Mouse (Mus musculus): Measurements from ENCODE around the gene Gm45799. TPM values are rescaled to one million over a fixed set of nuclear protein-coding genes. Genes with fewer than 3 reads are reported as not detected.

The Gm45799 gene
- 2.5 and 15.7 TPM in 2 replicates for polyA plus RNA-seq (2016; fragmentation: Nextera tagmentation; extraction: Ambion mirVana)

- ATAC-seq (ENCODE audit: low FRiP score): peak; percentile 97
- peaks cover 35% of the 10 kb centered on the region for H3K36me3 ChIP-seq (replicated peaks)
- H3K9me3 ChIP-seq: no peaks in the 10 kb centered on the region
These were observed at the start of gene Gm45799, which contains the start of gene Arfip2 for GRCm38 (mm10) chr7:105640233-105640893. TSS of gene Gm45799 (plus strand) at chr7:105640552. TSS of gene Arfip2 (minus strand) at chr7:105640416.

GRCm38 (mm10) chr7:105602860-105603623 is 37.3 kb upstream of the Gm45799 start:
- no peaks in the 10 kb centered on the region for H3K9me3 ChIP-seq
- H3K4me3 ChIP-seq (replicated peaks): no peak overlapping the region
- H3K4me1 ChIP-seq: no peaks in the 10 kb centered on the region
- 36% methylated on average over 9 of the region's 9 CpGs for WGBS
- no peaks in the 10 kb centered on the region for H3K27me3 ChIP-seq
- no peak overlapping the region for H3K4me2 ChIP-seq
- no peak overlapping the region for H3K9ac ChIP-seq
- ATAC-seq (ENCODE audit: low FRiP score): peak; percentile 65; the same call in 1 of the 2 replicates
- no peak overlapping the region for H3K27ac ChIP-seq
- H3K36me3 ChIP-seq (replicated peaks): no peaks in the 10 kb centered on the region

More at GRCm38 (mm10) chr7:105640233-105640893, at the start of gene Gm45799, which contains the start of gene Arfip2:
- WGBS: under 1% methylated on average over 45 of the region's 45 CpGs
- H3K4me3 ChIP-seq (replicated peaks): peak within 1 kb of the TSS; percentile 71
- peak within 1 kb of the TSS; percentile 77 for H3K4me2 ChIP-seq
- peak within 1 kb of the TSS; percentile 79 for H3K27ac ChIP-seq
- peaks cover 25% of the 10 kb centered on the region for H3K4me1 ChIP-seq
- H3K9ac ChIP-seq: peak within 1 kb of the TSS; percentile 77
- no peaks in the 10 kb centered on the region for H3K27me3 ChIP-seq

- Histone ChIP-seq H3K4me2 (no peak overlapping the region), H3K27ac (no peak overlapping the region), H3K27me3 (no peaks in the 10 kb centered on the region), H3K36me3 (replicated peaks) (peaks cover 38% of the 10 kb centered on the region), H3K4me3 (replicated peaks) (no peak overlapping the region), H3K9ac (no peak overlapping the region), H3K4me1 (no peaks in the 10 kb centered on the region), H3K9me3 (no peaks in the 10 kb centered on the region)
- WGBS: 84% methylated on average over 3 of the region's 3 CpGs
- ATAC-seq (ENCODE audit: low FRiP score): no peak
These were observed 31.9 kb upstream of the Gm45799 start for GRCm38 (mm10) chr7:105608467-105608866.

- no peaks in the 10 kb centered on the region for H3K27me3 ChIP-seq
- WGBS: 85% methylated on average over 1 of the region's 1 CpGs
- H3K36me3 ChIP-seq (replicated peaks): peaks cover 68% of the 10 kb centered on the region
- no peak overlapping the region for H3K4me3 ChIP-seq (replicated peaks)
- H3K4me2 ChIP-seq: no peak overlapping the region
- H3K27ac ChIP-seq: no peak overlapping the region
- no peaks in the 10 kb centered on the region for H3K9me3 ChIP-seq
- H3K9ac ChIP-seq: no peak overlapping the region
- no peak for ATAC-seq (ENCODE audit: low FRiP score)
- H3K4me1 ChIP-seq: no peaks in the 10 kb centered on the region
These were observed 28.6 kb upstream of the Gm45799 start for GRCm38 (mm10) chr7:105611767-105612166.

GRCm38 (mm10) chr7:105614400-105614799 is 26.0 kb upstream of the Gm45799 start:
- Histone ChIP-seq H3K4me3 (replicated peaks) (no peak overlapping the region), H3K9me3 (no peaks in the 10 kb centered on the region), H3K4me2 (no peak overlapping the region), H3K4me1 (no peaks in the 10 kb centered on the region), H3K36me3 (replicated peaks) (peaks cover 94% of the 10 kb centered on the region), H3K27ac (no peak overlapping the region), H3K27me3 (no peaks in the 10 kb centered on the region), H3K9ac (no peak overlapping the region)
- no peak for ATAC-seq (ENCODE audit: low FRiP score)
- WGBS: 92% methylated on average over 1 of the region's 1 CpGs

GRCm38 (mm10) chr7:105615720-105616119 is 24.6 kb upstream of the Gm45799 start:
- Histone ChIP-seq H3K36me3 (replicated peaks) (peaks cover 97% of the 10 kb centered on the region), H3K27ac (no peak overlapping the region), H3K27me3 (no peaks in the 10 kb centered on the region), H3K9me3 (no peaks in the 10 kb centered on the region), H3K4me1 (no peaks in the 10 kb centered on the region), H3K9ac (no peak overlapping the region), H3K4me2 (no peak overlapping the region), H3K4me3 (replicated peaks) (no peak overlapping the region)
- WGBS: 89% methylated on average over 1 of the region's 1 CpGs
- no peak for ATAC-seq (ENCODE audit: low FRiP score)

GRCm38 (mm10) chr7:105616561-105616960 is 23.8 kb upstream of the Gm45799 start:
- Histone ChIP-seq H3K36me3 (replicated peaks) (peaks cover 97% of the 10 kb centered on the region), H3K27ac (no peak overlapping the region), H3K27me3 (no peaks in the 10 kb centered on the region), H3K9me3 (no peaks in the 10 kb centered on the region), H3K4me1 (no peaks in the 10 kb centered on the region), H3K4me3 (replicated peaks) (no peak overlapping the region), H3K9ac (no peak overlapping the region), H3K4me2 (no peak overlapping the region)
- WGBS: 93% methylated on average over 6 of the region's 6 CpGs
- no peak for ATAC-seq (ENCODE audit: low FRiP score)

GRCm38 (mm10) chr7:105617810-105618209 is 22.5 kb upstream of the Gm45799 start:
- peaks cover 96% of the 10 kb centered on the region for H3K36me3 ChIP-seq (replicated peaks)
- H3K9ac ChIP-seq: no peak overlapping the region
- H3K4me2 ChIP-seq: no peak overlapping the region
- WGBS: 94% methylated on average over 22 of the region's 22 CpGs
- no peak overlapping the region for H3K27ac ChIP-seq
- no peaks in the 10 kb centered on the region for H3K9me3 ChIP-seq
- H3K27me3 ChIP-seq: no peaks in the 10 kb centered on the region
- ATAC-seq (ENCODE audit: low FRiP score): no peak
- H3K4me3 ChIP-seq (replicated peaks): no peak overlapping the region
- no peaks in the 10 kb centered on the region for H3K4me1 ChIP-seq

- no peaks in the 10 kb centered on the region for H3K4me1 ChIP-seq
- WGBS: 83% methylated on average over 3 of the region's 3 CpGs
- H3K4me3 ChIP-seq (replicated peaks): no peak overlapping the region
- no peak overlapping the region for H3K27ac ChIP-seq
- no peak overlapping the region for H3K4me2 ChIP-seq
- H3K9ac ChIP-seq: no peak overlapping the region
- H3K36me3 ChIP-seq (replicated peaks): peaks cover 96% of the 10 kb centered on the region
- ATAC-seq (ENCODE audit: low FRiP score): no peak
- no peaks in the 10 kb centered on the region for H3K9me3 ChIP-seq
- H3K27me3 ChIP-seq: no peaks in the 10 kb centered on the region
These were observed 20.7 kb upstream of the Gm45799 start for GRCm38 (mm10) chr7:105619701-105620100.

- Histone ChIP-seq H3K27me3 (no peaks in the 10 kb centered on the region), H3K4me1 (no peaks in the 10 kb centered on the region), H3K4me3 (replicated peaks) (no peak overlapping the region), H3K9ac (no peak overlapping the region), H3K9me3 (no peaks in the 10 kb centered on the region), H3K4me2 (no peak overlapping the region), H3K27ac (no peak overlapping the region), H3K36me3 (replicated peaks) (peaks cover 93% of the 10 kb centered on the region)
- ATAC-seq (ENCODE audit: low FRiP score): no peak
- 80% methylated on average over 4 of the region's 4 CpGs for WGBS
These were observed 19.3 kb upstream of the Gm45799 start for GRCm38 (mm10) chr7:105621053-105621452.

GRCm38 (mm10) chr7:105621646-105622292 is 18.6 kb upstream of the Gm45799 start:
- no peak overlapping the region for H3K4me3 ChIP-seq (replicated peaks)
- H3K27me3 ChIP-seq: no peaks in the 10 kb centered on the region
- 87% methylated on average over 8 of the region's 8 CpGs for WGBS
- no peaks in the 10 kb centered on the region for H3K9me3 ChIP-seq
- no peak for ATAC-seq (ENCODE audit: low FRiP score)
- peaks cover 86% of the 10 kb centered on the region for H3K36me3 ChIP-seq (replicated peaks)
- H3K4me2 ChIP-seq: no peak overlapping the region
- no peak overlapping the region for H3K27ac ChIP-seq
- no peaks in the 10 kb centered on the region for H3K4me1 ChIP-seq
- H3K9ac ChIP-seq: no peak overlapping the region

GRCm38 (mm10) chr7:105625397-105625796 is 15.0 kb upstream of the Gm45799 start:
- WGBS: 89% methylated on average over 6 of the region's 6 CpGs

More at GRCm38 (mm10) chr7:105625397-105625796, 15.0 kb upstream of the Gm45799 start:
- no peak for ATAC-seq (ENCODE audit: low FRiP score)
- Histone ChIP-seq H3K4me3 (replicated peaks) (no peak overlapping the region), H3K9ac (no peak overlapping the region), H3K27ac (no peak overlapping the region), H3K27me3 (no peaks in the 10 kb centered on the region), H3K4me2 (no peak overlapping the region), H3K36me3 (replicated peaks) (peaks cover 50% of the 10 kb centered on the region), H3K9me3 (no peaks in the 10 kb centered on the region), H3K4me1 (peaks cover 19% of the 10 kb centered on the region)
